Mouse (Mus musculus): Measurements from ENCODE around the gene Cd28. TPM values are rescaled to one million over a fixed set of nuclear protein-coding genes. Genes with fewer than 3 reads are reported as not detected.
A peak's percentile ranks its signal among the peaks of the same experiment; 100 is the strongest.

Gene Cd28
- 0.08 and 0.12 TPM in 2 replicates for polyA plus RNA-seq (2015; fragmentation: Nextera tagmentation; extraction: Ambion mirVana)

DNA sequence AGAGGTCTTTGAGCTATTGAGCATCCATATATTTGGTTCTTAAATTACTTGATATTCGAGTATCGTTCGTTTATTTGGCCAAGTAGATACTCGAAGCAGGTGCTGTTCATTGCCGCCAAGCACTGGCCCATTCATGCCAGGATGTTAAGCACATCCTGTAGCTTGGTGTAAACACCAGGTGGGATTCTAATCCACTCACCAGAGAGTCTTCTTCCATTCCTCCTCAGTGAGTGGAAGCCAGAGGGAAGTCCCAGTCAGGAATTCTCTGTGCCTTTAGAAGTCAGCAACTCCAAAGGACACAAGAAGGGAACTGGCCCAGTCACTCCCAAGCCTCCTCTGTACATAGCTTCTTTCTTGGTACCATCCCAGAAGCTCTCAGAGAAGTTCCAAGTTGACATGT, at the start of gene Cd28:
TSS of gene Cd28 (plus strand) at position 234 of the 400 bp plus-strand sequence.
- Histone ChIP-seq H3K9me3 (ENCODE audit: control insufficient read depth, low read length) (no peaks in the 10 kb centered on the region), H3K4me1 (replicated peaks; ENCODE audit: control insufficient read depth, insufficient read depth, low read length) (peaks cover 9% of the 10 kb centered on the region), H3K4me3 (replicated peaks; ENCODE audit: low read length) (no peak within 1 kb of the TSS), H3K27ac (ENCODE audit: low read length) (no peak within 1 kb of the TSS), H3K27me3 (replicated peaks; ENCODE audit: control insufficient read depth, insufficient read depth, low read length) (no peaks in the 10 kb centered on the region), H3K4me2 (ENCODE audit: low read length) (no peak within 1 kb of the TSS), H3K36me3 (ENCODE audit: control insufficient read depth, insufficient read depth) (no peaks in the 10 kb centered on the region), H3K9ac (replicated peaks; ENCODE audit: low read depth, low read length) (no peak within 1 kb of the TSS)
- 85% methylated on average over 5 of the region's 5 CpGs for WGBS
- no peak for ATAC-seq

DNA sequence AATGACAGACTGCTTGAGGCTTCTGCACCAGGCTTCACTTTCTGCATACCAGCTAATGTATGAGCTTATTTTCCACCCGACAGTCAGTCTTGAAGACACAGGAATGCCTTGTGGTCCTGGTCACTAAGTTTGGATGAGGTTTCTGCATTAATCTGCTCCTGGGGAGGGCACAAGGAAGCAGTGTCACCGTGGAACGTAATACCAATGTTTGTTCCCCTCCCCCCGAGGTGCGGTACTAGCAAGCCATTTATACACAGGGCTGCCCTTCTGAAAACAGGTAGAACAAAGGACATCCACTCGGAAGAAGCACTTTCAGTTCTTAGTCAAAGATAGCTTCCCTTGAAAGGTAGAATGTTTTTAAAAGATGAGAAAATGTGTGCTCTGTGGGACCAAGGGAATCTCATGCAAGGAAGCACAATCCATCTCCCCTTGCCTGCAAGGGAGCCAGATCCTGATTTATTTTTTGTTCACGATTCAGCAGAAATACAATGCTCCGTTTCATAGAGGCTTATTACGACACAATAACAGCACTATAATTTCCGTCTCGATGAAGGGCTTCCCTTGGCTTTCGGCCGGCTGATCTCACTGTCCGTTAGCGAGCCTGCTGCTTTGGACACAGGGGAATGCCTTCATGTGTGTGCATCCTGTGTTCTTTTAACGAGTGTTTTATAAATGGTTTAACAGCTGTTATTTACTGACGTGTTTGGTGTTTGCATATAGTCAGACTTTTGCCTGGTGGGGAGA, 48.6 kb upstream of the Cd28 start:
- H3K27me3 ChIP-seq (replicated peaks; ENCODE audit: control insufficient read depth, insufficient read depth, low read length) = no peaks in the 10 kb centered on the region
- H3K4me2 ChIP-seq (ENCODE audit: low read length) = peak overlapping the region; percentile 47
- peak overlapping the region; percentile 26 for H3K4me3 ChIP-seq (replicated peaks; ENCODE audit: low read length)
- peak; percentile 71 for ATAC-seq
- peak overlapping the region; percentile 51 for H3K27ac ChIP-seq (ENCODE audit: low read length)
- no peaks in the 10 kb centered on the region for H3K36me3 ChIP-seq (ENCODE audit: control insufficient read depth, insufficient read depth)
- peak overlapping the region; percentile 53 for H3K9ac ChIP-seq (replicated peaks; ENCODE audit: low read depth, low read length)
- 14% methylated on average over 17 of the region's 17 CpGs for WGBS
- H3K4me1 ChIP-seq (replicated peaks; ENCODE audit: control insufficient read depth, insufficient read depth, low read length) = peaks cover 9% of the 10 kb centered on the region; the same call in 1 of the 2 replicates
- no peaks in the 10 kb centered on the region for H3K9me3 ChIP-seq (ENCODE audit: control insufficient read depth, low read length)

DNA sequence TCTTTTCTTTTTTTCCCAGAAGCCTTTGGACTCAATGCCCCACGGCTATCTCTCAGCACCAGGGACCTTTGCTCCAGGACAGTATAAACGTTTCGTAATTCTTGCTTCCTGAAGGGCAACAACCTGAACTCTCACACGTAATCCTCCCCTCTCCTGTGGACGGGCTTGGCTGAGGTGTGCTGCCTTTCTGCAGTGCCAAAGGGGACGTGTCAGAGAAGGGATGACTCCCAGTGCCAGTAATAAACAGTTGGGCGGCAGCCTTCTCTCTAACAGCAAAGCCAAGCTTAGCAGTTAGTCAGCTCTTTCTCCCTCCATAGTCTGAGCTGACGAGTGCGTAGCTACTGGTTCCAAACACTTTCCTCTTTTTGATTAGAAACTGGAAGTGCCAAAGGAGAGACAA, 47.6 kb upstream of the Cd28 start:
- H3K4me3 ChIP-seq (replicated peaks; ENCODE audit: low read length) = no peak overlapping the region
- H3K4me2 ChIP-seq (ENCODE audit: low read length) = no peak overlapping the region
- no peaks in the 10 kb centered on the region for H3K9me3 ChIP-seq (ENCODE audit: control insufficient read depth, low read length)
- peaks cover 9% of the 10 kb centered on the region; the same call in 1 of the 2 replicates for H3K4me1 ChIP-seq (replicated peaks; ENCODE audit: control insufficient read depth, insufficient read depth, low read length)
- H3K36me3 ChIP-seq (ENCODE audit: control insufficient read depth, insufficient read depth) = no peaks in the 10 kb centered on the region
- H3K27me3 ChIP-seq (replicated peaks; ENCODE audit: control insufficient read depth, insufficient read depth, low read length) = no peaks in the 10 kb centered on the region
- 68% methylated on average over 9 of the region's 9 CpGs for WGBS
- no peak for ATAC-seq
- H3K27ac ChIP-seq (ENCODE audit: low read length) = no peak overlapping the region
- no peak overlapping the region for H3K9ac ChIP-seq (replicated peaks; ENCODE audit: low read depth, low read length)

DNA sequence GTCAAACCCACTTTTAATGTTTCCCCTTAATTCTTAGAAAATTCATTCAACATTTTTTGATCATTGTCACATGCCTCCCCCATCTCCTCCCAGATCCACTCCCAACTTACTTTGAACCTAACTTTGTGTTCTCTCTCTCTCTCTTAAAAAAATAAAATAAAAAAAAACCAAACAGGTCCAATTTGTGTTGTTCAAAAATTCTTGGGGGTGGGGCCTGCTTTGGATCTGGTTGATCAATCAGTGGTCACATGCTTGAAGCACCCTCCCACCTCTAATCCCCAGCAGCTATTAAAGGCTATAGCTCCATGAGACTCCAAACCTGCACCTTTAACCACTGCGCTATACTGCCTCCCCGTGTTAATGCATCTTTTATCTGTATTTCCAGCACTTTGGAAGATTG, 46.9 kb upstream of the Cd28 start:
- no peak overlapping the region for H3K4me2 ChIP-seq (ENCODE audit: low read length)
- no peaks in the 10 kb centered on the region for H3K9me3 ChIP-seq (ENCODE audit: control insufficient read depth, low read length)
- no peak overlapping the region for H3K27ac ChIP-seq (ENCODE audit: low read length)
- no peaks in the 10 kb centered on the region for H3K36me3 ChIP-seq (ENCODE audit: control insufficient read depth, insufficient read depth)
- no peak overlapping the region for H3K9ac ChIP-seq (replicated peaks; ENCODE audit: low read depth, low read length)
- no peak overlapping the region for H3K4me3 ChIP-seq (replicated peaks; ENCODE audit: low read length)
- ATAC-seq = no peak
- WGBS = 90% methylated on average over 2 of the region's 2 CpGs
- no peaks in the 10 kb centered on the region for H3K27me3 ChIP-seq (replicated peaks; ENCODE audit: control insufficient read depth, insufficient read depth, low read length)
- H3K4me1 ChIP-seq (replicated peaks; ENCODE audit: control insufficient read depth, insufficient read depth, low read length) = peaks cover 9% of the 10 kb centered on the region; the same call in 1 of the 2 replicates

DNA sequence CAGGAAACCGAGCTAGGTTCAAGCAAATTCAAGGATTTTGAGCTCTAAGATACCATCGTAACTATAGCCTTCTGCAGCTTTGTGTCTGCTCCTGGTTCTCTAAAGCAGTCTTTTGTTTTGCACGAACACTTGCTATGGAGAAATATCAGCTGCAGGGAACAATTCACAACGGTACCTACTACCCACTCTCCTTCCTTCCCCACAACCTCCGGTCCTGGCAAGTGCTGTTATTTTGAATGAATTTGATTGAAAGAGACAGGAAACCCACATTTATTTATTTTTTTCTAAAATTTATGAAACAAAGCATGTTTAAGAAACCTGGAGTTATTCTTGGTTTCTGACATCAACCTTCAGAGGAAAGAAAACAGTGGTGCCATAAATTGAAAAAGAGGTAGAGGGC, 46.4 kb upstream of the Cd28 start:
- ATAC-seq = no peak
- Histone ChIP-seq H3K27me3 (replicated peaks; ENCODE audit: control insufficient read depth, insufficient read depth, low read length) (no peaks in the 10 kb centered on the region), H3K9me3 (ENCODE audit: control insufficient read depth, low read length) (no peaks in the 10 kb centered on the region), H3K4me2 (ENCODE audit: low read length) (no peak overlapping the region), H3K9ac (replicated peaks; ENCODE audit: low read depth, low read length) (no peak overlapping the region), H3K4me3 (replicated peaks; ENCODE audit: low read length) (no peak overlapping the region), H3K27ac (ENCODE audit: low read length) (no peak overlapping the region), H3K36me3 (ENCODE audit: control insufficient read depth, insufficient read depth) (no peaks in the 10 kb centered on the region), H3K4me1 (replicated peaks; ENCODE audit: control insufficient read depth, insufficient read depth, low read length) (peaks cover 9% of the 10 kb centered on the region; the same call in 1 of the 2 replicates)
- WGBS = 70% methylated on average over 5 of the region's 5 CpGs

DNA sequence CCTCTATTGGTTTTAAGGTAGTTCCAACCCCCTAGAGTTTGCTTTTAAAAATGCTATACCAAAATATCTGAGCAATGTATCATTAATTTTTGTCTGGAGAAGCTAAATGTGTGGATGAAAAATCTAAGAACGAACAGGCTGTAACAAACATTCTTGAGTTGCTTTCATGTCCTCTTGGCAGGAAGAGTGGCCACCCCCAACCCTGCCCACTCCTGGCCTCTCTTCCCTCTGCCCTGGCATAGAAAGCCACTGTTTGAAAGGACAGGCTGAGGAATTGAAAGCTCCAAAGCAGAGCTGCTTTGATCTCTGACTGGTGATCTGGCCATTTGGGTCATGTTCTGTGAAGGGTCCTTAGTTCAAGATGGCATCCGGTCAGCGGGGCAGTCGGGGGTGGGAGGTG, 32.8 kb upstream of the Cd28 start:
- Histone ChIP-seq H3K27ac (ENCODE audit: low read length) (no peak overlapping the region), H3K27me3 (replicated peaks; ENCODE audit: control insufficient read depth, insufficient read depth, low read length) (no peaks in the 10 kb centered on the region), H3K9ac (replicated peaks; ENCODE audit: low read depth, low read length) (no peak overlapping the region), H3K4me1 (replicated peaks; ENCODE audit: control insufficient read depth, insufficient read depth, low read length) (no peaks in the 10 kb centered on the region), H3K9me3 (ENCODE audit: control insufficient read depth, low read length) (no peaks in the 10 kb centered on the region), H3K4me2 (ENCODE audit: low read length) (no peak overlapping the region), H3K36me3 (ENCODE audit: control insufficient read depth, insufficient read depth) (no peaks in the 10 kb centered on the region), H3K4me3 (replicated peaks; ENCODE audit: low read length) (no peak overlapping the region)
- 86% methylated on average over 4 of the region's 4 CpGs for WGBS
- no peak for ATAC-seq

DNA sequence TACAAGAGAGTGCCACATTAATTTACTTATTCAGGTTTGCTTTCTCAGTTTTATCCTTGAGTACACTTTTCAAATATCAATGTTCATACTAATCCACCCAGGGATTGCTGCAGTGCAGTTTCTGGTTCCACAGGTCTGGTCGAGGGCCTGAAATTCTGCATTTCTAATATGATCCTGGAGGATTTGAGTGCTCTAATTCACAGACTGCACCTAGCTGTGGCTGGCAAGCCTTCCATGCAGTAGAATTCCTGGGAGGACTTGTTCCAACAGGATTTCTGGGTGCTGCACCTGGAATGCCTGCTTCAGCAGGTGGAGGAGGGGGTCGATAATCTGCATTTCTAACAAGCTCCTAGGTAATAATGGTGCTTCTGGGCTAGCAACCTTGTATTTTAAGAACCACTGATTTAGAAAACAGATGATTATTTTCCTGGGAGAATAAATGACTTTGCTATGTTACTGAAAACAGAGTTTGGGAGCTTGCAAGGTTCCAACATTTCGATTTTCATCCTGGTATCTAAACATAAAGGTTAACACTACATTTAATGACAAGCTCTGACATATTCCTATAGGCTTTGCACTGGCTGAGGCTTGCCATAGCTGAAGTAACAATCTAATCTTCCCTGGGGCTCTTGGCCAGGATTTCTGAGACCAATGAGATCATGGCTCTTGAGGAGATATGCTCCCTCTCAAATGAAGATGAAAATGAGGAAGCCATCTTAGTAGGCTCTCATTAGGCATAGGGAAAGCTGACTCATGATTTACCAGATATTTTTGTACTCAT, 20.3 kb upstream of the Cd28 start:
- H3K4me1 ChIP-seq (replicated peaks; ENCODE audit: control insufficient read depth, insufficient read depth, low read length) = no peaks in the 10 kb centered on the region

DNA sequence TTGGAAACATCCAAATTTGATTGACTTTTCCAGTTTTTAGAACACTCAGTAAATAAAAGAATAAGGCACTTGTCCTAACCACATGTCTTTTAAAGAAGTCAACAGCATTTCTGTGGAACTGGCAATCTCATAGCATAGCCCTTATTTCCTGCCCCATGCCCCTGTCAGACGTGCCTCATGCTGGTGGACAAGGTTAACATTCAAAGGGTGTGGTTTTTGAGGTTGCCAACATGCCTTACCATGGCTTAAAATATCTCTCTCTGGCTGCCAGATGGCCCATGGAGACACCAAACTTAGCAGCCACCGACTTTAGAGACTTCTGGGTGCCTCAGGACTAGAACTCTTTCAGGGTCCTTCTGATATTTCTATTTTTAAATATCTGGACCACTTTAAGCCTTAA, 14.0 kb upstream of the Cd28 start:
- WGBS = 70% methylated on average over 2 of the region's 2 CpGs
- no peaks in the 10 kb centered on the region for H3K9me3 ChIP-seq (ENCODE audit: control insufficient read depth, low read length)
- no peak for ATAC-seq

More for the DNA sequence above, 20.3 kb upstream of the Cd28 start:
- Histone ChIP-seq H3K36me3 (ENCODE audit: control insufficient read depth, insufficient read depth) (no peaks in the 10 kb centered on the region), H3K9ac (replicated peaks; ENCODE audit: low read depth, low read length) (no peak overlapping the region), H3K4me2 (ENCODE audit: low read length) (no peak overlapping the region), H3K27ac (ENCODE audit: low read length) (no peak overlapping the region), H3K4me3 (replicated peaks; ENCODE audit: low read length) (no peak overlapping the region), H3K9me3 (ENCODE audit: control insufficient read depth, low read length) (no peaks in the 10 kb centered on the region), H3K27me3 (replicated peaks; ENCODE audit: control insufficient read depth, insufficient read depth, low read length) (no peaks in the 10 kb centered on the region)
- WGBS = 85% methylated on average over 3 of the region's 3 CpGs
- ATAC-seq = no peak

DNA sequence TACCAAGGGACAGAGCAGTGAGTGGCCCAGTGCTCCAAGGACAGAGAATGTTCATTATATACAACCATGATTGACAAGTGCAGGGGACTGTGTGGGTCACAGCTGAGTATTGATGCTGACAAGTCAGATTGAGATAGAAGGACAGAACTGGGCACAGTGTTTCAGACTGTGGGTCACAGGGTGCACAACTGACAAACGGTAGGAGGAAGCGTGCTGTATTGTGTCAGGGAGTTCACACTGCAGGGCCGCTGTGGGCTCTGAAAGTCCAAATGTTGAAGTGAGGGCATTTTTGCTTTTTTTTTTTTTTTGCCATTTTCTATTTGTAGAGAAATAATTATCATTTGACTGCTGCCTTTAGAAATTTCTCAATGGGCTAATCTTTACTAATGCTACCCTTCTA, 3.4 kb upstream of the Cd28 start:
- no peak overlapping the region for H3K4me2 ChIP-seq (ENCODE audit: low read length)
- no peaks in the 10 kb centered on the region for H3K36me3 ChIP-seq (ENCODE audit: control insufficient read depth, insufficient read depth)
- no peak overlapping the region for H3K9ac ChIP-seq (replicated peaks; ENCODE audit: low read depth, low read length)
- no peaks in the 10 kb centered on the region for H3K27me3 ChIP-seq (replicated peaks; ENCODE audit: control insufficient read depth, insufficient read depth, low read length)
- H3K4me1 ChIP-seq (replicated peaks; ENCODE audit: control insufficient read depth, insufficient read depth, low read length) = peaks cover 9% of the 10 kb centered on the region
- H3K4me3 ChIP-seq (replicated peaks; ENCODE audit: low read length) = no peak overlapping the region
- no peaks in the 10 kb centered on the region for H3K9me3 ChIP-seq (ENCODE audit: control insufficient read depth, low read length)
- 70% methylated on average over 3 of the region's 3 CpGs for WGBS
- ATAC-seq = no peak
- H3K27ac ChIP-seq (ENCODE audit: low read length) = no peak overlapping the region

More for the DNA sequence above, 14.0 kb upstream of the Cd28 start:
- no peak overlapping the region for H3K4me2 ChIP-seq (ENCODE audit: low read length)
- H3K9ac ChIP-seq (replicated peaks; ENCODE audit: low read depth, low read length) = no peak overlapping the region
- no peaks in the 10 kb centered on the region for H3K4me1 ChIP-seq (replicated peaks; ENCODE audit: control insufficient read depth, insufficient read depth, low read length)
- H3K4me3 ChIP-seq (replicated peaks; ENCODE audit: low read length) = no peak overlapping the region
- no peaks in the 10 kb centered on the region for H3K27me3 ChIP-seq (replicated peaks; ENCODE audit: control insufficient read depth, insufficient read depth, low read length)
- H3K36me3 ChIP-seq (ENCODE audit: control insufficient read depth, insufficient read depth) = no peaks in the 10 kb centered on the region
- no peak overlapping the region for H3K27ac ChIP-seq (ENCODE audit: low read length)
